Mouse (Mus musculus) brain, embryonic 18.5 days (tissue): ENCODE measurements around the gene Gbp3.
"Not testable (repeated sequence)": the region's sequence is repeated elsewhere in the genome, so short reads cannot be mapped to it uniquely, and the experiment has no call there.

Experiments used
- DNase-seq: peaks from one replicate; pipeline ENCODE4 v3.0.0-alpha.2; 2012; ENCODE audit warnings: low read depth, low spot score

Gene Gbp3

GRCm38 (mm10) chr3:142559632-142560228 is at the start of gene Gbp3:
Gene Gbp3, plus strand, starts transcription at chr3:142560026.
- no peak for DNase-seq

GRCm38 (mm10) chr3:142528116-142528515 is 31.7 kb upstream of the Gbp3 start:
- no peak for DNase-seq

GRCm38 (mm10) chr3:142529597-142529996 is 30.2 kb upstream of the Gbp3 start:
- DNase-seq, result no peak

GRCm38 (mm10) chr3:142530087-142530953 is 29.5 kb upstream of the Gbp3 start, which contains the start of gene Gbp7:
Gene Gbp7, plus strand, starts transcription at chr3:142530342.
- DNase-seq, result peak; percentile 36

- no peak for DNase-seq
Observed at GRCm38 (mm10) chr3:142531595-142531994, 28.2 kb upstream of the Gbp3 start.

GRCm38 (mm10) chr3:142533185-142533584 is 26.6 kb upstream of the Gbp3 start:
- no peak for DNase-seq

- DNase-seq, result no peak
Observed at GRCm38 (mm10) chr3:142535667-142536066, 24.2 kb upstream of the Gbp3 start.

- no peak for DNase-seq
Observed at GRCm38 (mm10) chr3:142541391-142541790, 18.4 kb upstream of the Gbp3 start.

- not testable (repeated sequence) for DNase-seq
Observed at GRCm38 (mm10) chr3:142542776-142543175, 17.1 kb upstream of the Gbp3 start.

- DNase-seq, result no peak
Observed at GRCm38 (mm10) chr3:142546690-142547089, 13.1 kb upstream of the Gbp3 start.

GRCm38 (mm10) chr3:142550052-142550676 is 9.7 kb upstream of the Gbp3 start:
- no peak for DNase-seq

GRCm38 (mm10) chr3:142554601-142555000 is 5.2 kb upstream of the Gbp3 start:
- no peak for DNase-seq

- no peak for DNase-seq
Observed at GRCm38 (mm10) chr3:142555623-142556022, 4.2 kb upstream of the Gbp3 start.

GRCm38 (mm10) chr3:142560296-142560948 is 596 bp downstream of the Gbp3 start:
- DNase-seq, result peak; percentile 14

- no peak for DNase-seq
Observed at GRCm38 (mm10) chr3:142561045-142561646, 1.3 kb downstream of the Gbp3 start.

- DNase-seq, result no peak
Observed at GRCm38 (mm10) chr3:142561666-142562065, 1.8 kb downstream of the Gbp3 start.

GRCm38 (mm10) chr3:142567490-142567889 is 7.7 kb downstream of the Gbp3 start:
- DNase-seq, result not testable (repeated sequence)

- DNase-seq, result no peak
Observed at GRCm38 (mm10) chr3:142570738-142571137, 10.9 kb downstream of the Gbp3 start.

GRCm38 (mm10) chr3:142577108-142577507 is 17.3 kb downstream of the Gbp3 start:
- DNase-seq, result no peak

- no peak for DNase-seq
Observed at GRCm38 (mm10) chr3:142578342-142578741, 18.5 kb downstream of the Gbp3 start.

GRCm38 (mm10) chr3:142583067-142583466 is 23.2 kb downstream of the Gbp3 start:
- no peak for DNase-seq
